Mouse (Mus musculus): ENCODE results near the gene Kdm4a. TPM values are rescaled to one million over a fixed set of nuclear protein-coding genes. Genes with fewer than 3 reads are reported as not detected.

The Kdm4a gene
- total RNA-seq, 2 experiments from 2014 or later, result 36.7 to 38.6 TPM

- DNase-seq, result no peak
Observed at GRCm38 (mm10) chr4:118115132-118115531, 64.7 kb downstream of the Kdm4a start.

DNA sequence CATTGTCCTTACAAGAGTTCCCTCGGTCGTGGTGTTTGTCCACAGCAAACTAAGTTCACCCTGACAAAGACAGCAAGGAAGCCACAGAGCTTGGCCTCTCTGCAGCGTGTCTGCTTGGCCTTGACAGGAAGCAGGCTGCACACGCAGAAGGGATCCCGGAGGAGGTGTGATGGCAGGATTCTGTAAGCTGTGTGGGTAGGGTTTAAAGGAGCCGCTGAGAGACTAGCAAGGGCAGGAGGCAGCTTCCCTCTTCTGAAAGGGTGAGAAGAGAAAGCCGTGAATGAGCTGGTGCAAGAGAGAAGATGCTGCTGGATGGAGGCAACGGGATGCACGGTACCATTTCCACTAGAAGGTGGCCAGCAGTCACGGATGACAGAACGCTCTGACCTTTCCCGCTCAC lies 67.2 kb downstream of the Kdm4a start:
- no peak for DNase-seq

DNA sequence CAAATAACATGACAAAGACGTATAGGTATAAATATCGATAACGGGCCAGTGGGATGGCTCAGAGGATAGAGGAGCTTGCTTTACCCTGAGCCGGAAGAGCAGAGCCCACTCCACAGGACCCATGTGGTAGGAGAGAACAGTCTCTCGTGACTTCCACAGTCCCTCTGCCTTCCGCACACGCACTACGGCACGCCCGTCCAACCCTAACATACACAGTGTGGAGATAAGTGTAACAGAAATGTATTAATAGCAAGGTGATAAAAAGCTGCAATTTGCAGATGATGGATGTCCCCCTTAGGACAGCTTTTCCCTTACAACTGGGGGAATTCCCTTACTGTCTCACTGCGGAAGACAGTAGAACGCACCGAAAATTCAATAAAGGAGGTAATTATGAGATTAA lies 70.2 kb downstream of the Kdm4a start:
- DNase-seq, result no peak

- peak; percentile 51 for DNase-seq
Observed at GRCm38 (mm10) chr4:118108779-118109178, 71.1 kb downstream of the Kdm4a start.

- DNase-seq, result no peak
Observed at GRCm38 (mm10) chr4:118105256-118106053, 74.4 kb downstream of the Kdm4a start.

DNA sequence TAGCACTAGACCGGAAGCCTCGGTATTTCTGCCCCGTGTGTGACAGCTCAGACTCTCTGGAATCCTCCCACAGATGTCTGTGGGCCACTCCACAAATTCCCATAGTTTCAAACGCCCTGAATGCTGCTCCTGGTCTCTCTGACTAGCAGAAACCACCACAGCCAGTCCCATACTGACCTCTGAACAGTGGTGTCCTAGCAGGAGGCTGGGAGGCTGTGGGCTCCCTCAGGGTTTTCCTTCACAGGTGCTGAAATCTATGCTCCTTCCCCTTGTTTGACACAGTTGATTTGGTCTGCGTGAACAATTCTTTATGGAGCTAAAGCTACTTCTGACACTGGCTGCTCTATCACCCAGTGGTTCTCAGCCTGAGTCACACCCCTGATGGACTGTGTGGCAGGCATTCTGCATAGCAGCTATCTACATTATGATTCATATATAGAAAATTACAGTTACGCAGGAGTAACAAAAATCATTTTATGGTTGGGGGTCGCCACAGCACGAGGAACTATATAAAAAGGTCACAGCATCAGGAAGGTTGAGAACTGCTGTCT lies 76.5 kb downstream of the Kdm4a start:
- DNase-seq, result no peak

- no peak for DNase-seq
Observed at GRCm38 (mm10) chr4:118101497-118101896, 78.3 kb downstream of the Kdm4a start.

DNA sequence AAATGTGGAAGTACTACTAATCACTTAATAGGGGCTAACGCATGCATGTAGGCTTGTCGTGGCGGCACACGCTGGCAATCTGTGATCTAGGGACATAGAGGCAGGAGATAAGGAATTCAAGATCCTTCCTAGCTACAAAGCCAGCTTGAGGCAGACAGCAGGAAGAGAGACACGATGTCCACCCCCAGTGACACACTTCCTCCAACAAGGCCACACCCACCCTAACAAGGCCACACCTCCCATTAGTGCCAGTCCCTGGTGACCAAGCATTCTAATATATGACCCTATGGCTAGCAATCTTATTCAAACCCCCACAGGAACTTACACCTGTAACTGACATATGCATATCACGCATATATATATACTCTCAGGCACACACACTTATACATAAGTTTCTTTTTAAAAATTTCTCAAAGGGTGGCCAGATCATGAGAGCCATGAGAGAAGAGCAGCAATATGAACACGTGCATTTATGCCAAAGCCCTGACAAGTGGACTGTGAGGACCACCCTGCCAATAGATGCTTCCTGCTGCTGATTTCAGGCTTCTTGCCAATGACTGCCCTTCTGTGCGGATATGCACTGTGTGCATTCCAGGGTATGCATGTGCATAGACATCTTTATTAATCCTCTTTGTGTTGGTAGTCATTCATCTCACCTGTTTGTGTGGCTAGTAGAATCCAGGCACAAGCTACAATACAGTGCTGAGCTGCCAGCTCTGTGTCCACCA lies 80.0 kb downstream of the Kdm4a start:
- no peak for DNase-seq

DNA sequence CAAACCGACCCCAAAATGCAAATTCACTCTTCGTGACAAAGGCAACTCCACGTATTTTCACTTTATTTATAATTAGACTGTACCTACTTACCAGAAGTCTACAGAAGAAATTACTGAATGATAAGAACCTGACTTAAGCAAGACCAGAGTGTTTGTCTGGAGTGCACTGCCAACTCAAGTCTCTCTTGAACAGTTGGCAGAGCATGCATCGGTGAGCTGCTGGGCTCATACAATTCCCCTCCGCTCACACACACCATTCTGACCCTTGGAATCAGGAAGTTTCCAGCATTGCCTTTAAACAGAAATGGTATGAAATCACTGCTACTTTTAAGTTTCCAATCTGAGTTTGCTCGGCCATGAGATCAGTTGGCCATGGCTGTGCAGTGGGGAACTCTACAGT lies 81.3 kb downstream of the Kdm4a start:
- DNase-seq, result no peak

DNA sequence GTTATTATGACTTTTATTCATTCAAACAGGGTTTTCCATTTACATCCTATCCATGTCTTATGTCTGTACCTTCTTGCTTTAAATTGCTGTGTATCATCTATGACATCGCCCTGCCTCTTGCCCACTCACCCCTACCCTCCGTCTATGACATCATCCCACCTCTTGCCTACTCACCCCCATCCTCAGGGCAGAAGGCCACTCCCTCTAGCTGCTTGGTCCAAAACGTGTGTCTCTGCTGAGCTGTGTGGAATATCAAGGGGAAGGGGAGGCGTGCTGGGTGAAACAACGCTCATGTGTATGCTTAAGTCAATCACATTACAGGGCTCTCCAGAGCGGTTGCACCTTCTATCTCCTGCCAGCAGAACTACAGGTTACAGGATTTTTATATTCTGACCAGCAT lies 83.8 kb downstream of the Kdm4a start:
- no peak for DNase-seq

GRCm38 (mm10) chr4:118092784-118093457 lies 86.9 kb downstream of the Kdm4a start:
- DNase-seq, result no peak

DNA sequence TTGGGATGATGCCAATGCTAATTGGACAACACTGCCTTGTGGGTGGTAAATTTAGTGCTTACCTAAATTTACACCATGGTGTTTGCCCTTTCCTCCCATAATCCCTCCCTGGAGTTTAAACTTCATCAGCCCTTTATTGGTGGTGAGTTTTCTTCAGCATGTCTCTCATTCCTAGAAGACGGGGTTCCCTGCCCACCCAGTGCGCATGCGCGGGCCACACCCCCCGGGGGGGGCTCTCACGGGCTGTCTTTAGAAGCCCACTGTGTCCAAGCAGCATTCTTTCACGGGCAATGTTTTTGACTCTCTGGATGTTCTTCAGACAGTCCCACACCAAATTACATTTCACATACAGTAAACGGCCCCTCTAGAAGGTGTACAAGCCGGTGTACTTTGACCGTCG lies 89.4 kb downstream of the Kdm4a start:
- no peak for DNase-seq

- DNase-seq, result peak; percentile 59
Observed at GRCm38 (mm10) chr4:118089939-118090338, 89.9 kb downstream of the Kdm4a start.

- no peak for DNase-seq
Observed at GRCm38 (mm10) chr4:118088771-118089170, 91.1 kb downstream of the Kdm4a start.

Small RNAs within 50 kb of the gene (microRNA-seq; reads per million reads assigned to microRNA genes)
- gene Mir7226, result 0 to 0.35 reads per million in 2 experiments

Other genes with a start within 250 kb of the Kdm4a start
- 10 to 100 TPM; 27.1 to 29.2 TPM for gene St3gal3, start 45.1 kb downstream of the Kdm4a start, total RNA-seq (2021)
- 10 to 100 TPM; 39.4 to 40.7 TPM for gene Ptprf, start 111.4 kb upstream of the Kdm4a start, total RNA-seq (2021)
- gene Szt2, start 229.2 kb upstream of the Kdm4a start, total RNA-seq (2021), result 10 to 100 TPM; 17.1 to 17.7 TPM
- 10 to 100 TPM; 60.2 to 60.5 TPM for gene Med8, start 229.3 kb upstream of the Kdm4a start, total RNA-seq (2021)
- 10 to 100 TPM; 38.0 to 44.4 TPM for gene Elovl1, start 248.1 kb upstream of the Kdm4a start, total RNA-seq (2021)

Data from heart, postnatal 4 days (tissue).